Mouse (Mus musculus): Measurements from ENCODE around the gene Foxp1.

Gene Foxp1

DNA sequence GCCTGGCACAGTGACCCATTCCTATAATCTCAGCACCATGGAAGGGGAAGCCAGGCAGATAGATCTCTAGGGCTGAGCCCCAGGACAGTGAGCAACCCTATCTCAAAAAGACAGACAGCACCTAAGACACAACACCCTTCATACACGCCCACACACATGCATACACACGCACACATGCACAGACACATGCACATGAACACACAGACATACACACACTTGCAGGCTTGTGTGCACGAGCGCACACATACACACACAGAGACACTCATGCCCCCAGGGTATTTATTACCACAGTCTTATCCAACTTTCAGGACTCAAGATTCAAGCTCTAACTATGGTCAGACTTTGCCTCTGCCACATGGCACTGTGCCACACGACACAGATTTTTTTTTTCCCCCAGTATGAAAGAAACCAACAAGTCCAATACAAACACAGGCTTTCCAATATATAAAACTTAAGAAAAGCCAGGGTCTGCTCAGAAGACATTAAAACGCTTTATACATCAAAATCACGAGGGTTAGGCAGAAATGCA is 38.3 kb downstream of the Foxp1 start:
- DNase-seq (ENCODE audit: low spot score), result no peak

DNA sequence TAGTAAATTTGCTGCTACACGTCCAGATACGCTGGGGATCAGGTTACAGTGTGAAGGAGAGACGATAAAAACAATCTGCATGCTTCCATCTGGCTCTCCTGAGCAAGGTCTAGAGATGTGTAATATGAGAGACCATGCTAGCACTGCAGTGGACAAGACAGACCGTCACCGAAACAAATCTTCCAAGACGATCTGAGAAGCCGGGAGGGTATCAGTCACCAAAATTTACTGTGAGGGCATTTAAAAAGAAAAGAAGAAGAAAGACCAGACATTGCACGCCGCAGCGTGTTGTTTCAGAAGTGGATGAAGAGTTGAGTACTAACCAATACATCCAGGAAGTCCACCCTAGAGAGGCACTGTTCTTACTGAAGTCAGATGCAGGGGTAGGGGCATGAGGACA is 39.0 kb downstream of the Foxp1 start:
- DNase-seq (ENCODE audit: low spot score), result no peak

DNA sequence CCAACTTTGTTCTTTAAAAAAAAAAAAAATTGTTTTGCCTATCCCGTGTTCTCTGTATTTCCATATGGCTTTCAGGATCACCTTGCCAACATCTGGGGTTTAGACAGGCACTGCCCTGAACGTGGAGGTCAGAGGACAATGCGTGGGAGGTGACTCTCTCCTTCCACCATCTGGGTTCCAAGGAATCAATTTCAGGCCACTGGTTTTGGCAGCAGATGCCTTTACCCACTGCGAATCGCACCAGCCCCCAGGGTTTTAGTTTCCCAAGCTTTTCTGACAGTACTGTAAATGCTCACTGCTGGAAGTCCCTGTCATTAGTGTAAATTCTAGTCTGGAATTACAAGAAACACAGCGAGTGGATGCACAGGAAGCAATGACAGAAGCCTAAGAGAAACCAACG is 41.0 kb downstream of the Foxp1 start:
- no peak for DNase-seq (ENCODE audit: low spot score)

DNA sequence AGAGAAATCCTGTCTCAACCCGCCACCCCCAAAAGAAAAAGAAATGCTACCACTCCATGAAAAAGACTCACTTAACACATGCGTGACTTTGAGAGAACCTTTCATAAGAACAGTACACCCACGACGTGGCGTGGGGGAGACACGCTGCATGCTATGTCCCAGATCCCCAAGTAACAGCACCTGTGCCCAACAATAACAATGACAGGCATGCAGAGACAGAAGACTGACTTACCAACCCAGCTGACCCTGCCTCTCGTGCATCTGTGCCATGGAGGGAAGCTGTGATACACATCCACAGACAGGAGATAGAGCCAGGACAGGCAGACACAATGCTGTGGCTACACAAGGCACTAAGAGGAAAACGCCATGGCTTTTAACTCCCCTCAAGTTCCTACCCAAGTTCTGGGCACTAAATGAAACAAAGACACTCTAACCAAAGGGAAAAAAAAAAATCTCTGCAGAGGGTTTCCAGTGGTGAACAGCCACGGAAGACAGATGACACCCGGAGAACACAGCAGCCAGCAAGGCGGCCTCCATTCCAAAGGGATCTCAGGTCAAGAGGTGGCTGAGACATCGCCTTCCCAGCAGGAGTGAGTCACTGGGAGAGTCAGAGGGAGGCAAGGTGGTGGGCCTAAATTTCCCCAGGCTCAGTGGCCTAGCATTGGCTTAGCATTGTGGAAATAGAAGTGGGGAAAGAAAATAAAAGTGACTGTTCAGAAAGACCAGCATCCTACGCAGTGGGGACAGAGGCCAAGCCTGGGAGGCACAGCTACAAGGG is 43.5 kb downstream of the Foxp1 start:
- DNase-seq (ENCODE audit: low spot score), result no peak

DNA sequence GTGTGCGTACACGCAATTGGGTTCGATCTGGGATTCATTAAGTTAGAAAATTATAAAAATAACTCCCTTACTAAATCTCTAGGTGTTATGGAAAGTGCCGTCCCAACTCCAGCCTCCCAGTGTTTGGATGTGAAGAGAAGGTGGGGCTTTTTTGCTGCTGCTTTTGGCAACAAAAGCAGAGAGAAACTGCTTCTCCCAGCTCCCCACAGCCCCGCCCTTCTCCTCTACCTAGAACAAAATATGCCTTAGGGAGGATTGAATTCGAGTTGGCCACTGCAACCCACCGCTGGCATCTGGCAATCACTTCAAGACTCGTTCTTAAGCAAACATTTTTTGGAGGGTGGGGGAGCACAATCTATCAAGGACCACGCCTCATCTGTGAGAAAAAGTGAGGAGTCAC is 47.5 kb downstream of the Foxp1 start:
- DNase-seq (ENCODE audit: low spot score), result no peak

DNA sequence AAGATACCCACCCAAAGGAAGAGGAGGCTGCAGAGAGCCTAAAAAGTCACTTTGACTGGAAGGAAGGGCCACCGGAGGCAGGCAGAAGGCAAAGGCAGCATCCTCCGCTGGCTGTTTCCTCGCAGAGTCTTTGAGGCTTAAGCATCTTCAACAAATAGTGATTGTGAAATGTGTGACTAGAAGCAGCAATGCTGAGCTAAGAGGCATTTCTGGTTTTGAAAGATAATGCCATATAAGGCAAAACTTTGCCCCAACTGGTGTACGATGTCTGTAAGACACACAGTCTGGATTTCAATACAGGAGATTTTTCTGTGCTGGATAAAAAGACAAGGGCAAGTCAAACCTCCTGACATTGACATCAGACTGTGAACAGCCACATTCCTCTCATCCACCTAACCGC is 51.6 kb downstream of the Foxp1 start:
- no peak for DNase-seq (ENCODE audit: low spot score)

DNA sequence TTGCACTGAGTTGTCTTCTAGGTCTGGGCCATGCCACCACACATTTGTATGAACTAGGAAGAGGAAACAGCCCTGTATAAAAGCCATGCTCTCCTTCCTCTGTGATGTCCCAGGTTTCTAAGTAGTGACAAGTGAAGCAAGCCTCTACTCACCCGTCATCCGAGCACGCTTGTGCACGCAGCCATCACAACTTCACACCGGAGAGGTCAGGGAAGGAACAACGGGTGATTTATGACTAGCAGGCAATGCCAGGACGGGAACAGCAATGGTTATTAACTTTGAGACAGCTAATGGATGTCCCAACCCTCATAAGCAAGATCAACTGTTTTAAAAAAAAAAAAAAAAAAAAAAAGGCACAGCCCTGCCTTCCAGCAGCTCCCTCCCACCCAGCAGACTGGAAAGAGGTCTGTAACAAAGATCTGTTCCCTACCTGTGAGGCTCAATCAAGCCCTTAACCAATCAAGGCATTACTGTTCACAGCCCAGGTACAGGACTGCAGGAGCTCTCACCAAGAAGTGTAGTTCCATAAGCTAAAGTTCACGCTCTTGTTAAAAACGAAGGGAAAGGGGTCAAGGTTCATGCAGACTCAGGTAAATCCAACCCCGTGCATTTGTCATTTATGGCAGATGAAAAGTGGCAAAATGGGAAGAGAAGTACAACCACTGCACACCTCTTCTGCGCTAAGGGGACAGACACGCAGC is 53.2 kb downstream of the Foxp1 start:
- DNase-seq (ENCODE audit: low spot score), result no peak

DNA sequence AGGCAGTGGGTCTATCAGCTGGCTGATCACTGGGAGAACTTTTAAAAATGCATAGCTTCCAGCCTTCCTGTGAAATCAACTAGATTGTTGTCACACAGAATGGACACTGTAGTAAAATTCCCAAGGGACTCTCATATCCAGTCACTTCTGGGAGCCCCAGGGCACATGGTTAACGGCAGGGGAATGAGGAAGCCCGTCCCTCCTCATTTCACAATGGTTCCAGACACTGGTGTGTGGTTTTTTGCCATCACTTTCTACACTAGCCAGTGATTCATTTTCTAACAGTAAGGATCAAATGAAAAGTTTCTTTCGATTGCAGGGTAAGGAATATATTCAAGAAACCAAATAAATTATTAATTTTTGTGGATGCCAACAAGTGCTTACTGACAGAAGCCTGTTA is 54.7 kb downstream of the Foxp1 start:
- no peak for DNase-seq (ENCODE audit: low spot score)

DNA sequence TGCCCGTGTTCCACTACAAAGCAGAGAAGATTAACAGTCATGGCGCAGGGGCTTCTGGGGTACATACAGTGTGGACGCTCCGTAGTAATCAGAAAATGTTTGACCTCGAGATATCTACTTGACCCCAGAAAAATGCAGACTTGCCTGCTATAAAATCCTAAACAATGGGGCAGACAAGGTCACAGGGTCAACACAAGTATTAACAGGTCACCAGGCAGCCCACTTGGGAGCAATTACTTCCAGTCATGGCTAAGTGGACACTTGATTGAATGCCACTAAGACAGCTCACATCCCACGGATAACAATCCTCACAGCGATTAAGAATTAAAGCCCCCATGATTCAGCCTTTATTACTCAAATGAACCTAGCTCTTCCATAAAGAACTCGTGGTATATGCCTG is 55.4 kb downstream of the Foxp1 start:
- DNase-seq (ENCODE audit: low spot score), result no peak

DNA sequence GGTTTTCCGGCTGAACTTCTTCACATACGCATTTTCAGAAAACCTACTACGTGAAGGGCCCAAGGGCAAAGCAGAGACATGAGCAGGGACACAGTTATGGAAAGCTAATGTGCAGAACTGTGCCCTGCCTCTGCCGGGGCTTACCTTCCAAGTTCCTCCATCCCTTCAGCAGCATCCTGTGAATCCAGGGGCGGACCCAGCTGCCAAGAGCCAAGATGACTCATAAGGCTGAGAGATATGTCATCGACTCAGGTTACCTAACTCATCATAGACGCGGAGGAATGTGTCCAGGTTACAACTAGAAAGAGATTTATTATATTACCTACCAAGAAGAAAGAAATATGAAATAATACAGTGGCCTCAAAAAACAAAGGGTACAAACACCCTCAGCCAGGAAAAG is 56.2 kb downstream of the Foxp1 start:
- no peak for DNase-seq (ENCODE audit: low spot score)

DNA sequence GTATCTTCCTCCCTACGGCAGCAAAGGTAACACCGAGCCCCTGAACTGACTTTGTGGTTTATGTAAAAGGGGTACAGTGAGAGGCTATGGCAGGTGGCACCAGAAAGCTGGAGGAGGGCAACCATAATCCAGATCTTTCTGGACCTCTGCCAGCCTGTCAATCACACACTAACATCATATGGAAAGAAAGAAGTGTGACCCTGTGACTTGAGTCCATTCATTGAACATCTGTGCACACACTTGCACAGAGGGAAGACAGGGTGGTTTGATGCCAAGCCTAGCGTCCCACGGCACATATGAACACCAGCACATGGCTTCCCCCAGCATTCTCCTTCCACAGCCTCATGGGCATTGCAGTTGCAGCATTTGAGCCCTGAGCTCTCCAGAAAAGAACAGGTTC is 58.1 kb downstream of the Foxp1 start:
- DNase-seq (ENCODE audit: low spot score), result no peak

DNA sequence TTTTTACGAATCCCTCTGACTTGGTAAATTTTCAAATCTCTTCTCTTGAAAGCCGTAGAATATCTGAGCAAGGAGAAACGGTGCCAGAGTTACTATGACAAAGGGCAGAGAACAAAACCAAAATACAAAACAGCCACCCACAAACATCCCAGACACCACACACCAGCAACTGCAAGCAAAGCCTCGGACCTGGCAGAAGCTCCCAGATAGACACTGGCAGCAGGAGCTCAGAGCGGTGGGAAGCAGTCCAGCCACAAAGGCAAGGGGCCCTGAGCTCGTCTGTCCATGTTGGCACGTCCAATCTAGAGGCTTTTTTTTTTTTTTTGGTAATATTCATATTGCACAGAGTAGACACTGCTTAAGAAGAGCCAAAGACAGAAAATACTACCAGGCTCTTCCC is 58.6 kb downstream of the Foxp1 start:
- DNase-seq (ENCODE audit: low spot score), result no peak

DNA sequence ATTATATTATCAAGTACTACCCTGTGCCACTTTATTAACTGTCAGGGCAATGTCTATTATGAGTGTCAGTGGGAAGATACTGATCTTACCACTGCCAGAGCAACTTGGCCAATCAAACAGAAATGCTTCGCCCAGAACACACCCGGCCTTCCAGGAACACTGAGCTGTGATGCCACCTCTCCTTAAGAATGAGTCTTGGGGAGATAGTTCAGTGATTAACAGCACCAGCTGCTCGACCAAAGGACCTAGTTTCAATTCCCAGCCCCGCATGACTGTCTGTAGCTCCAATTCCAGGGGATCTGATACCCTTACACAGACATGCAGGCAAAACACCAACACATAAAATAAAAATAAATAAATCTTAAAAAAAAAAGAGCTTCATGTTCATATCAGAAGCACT is 63.7 kb downstream of the Foxp1 start:
- no peak for DNase-seq (ENCODE audit: low spot score)

DNA sequence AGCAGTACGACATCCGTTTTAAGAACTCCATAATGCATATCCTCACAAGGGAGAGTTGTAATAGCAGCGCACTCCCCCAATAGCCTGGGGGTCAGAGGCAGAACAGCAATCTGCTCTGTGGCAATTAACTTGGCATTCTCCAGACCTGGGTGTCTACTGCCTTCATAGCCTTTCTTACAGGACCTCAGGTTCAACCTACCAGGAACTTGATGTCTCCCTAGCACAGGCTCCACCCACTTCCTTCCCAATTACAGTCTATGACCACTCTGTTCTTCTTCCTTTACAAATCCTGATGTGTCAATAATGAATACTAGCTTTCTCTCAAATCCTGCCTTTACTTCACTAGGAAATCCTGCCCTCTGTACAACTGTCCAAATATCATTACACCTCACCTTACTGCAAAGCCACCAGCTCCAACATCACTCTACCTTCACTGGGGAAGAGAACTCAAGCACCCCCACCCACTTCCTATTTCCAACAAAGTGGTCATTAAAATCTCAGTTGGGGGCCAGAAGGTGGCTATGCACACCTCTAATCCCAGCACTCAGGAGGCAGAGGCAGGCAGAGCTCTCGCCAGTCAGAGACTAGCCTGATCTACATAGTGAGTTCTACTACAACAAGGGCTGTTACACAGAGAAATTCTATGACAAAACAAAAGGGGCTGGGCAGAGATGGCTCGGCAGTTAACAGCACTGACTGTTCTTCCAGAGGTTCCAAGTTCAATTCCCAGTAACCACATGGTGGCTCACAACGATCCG is 68.6 kb downstream of the Foxp1 start:
- DNase-seq (ENCODE audit: low spot score), result no peak

DNA sequence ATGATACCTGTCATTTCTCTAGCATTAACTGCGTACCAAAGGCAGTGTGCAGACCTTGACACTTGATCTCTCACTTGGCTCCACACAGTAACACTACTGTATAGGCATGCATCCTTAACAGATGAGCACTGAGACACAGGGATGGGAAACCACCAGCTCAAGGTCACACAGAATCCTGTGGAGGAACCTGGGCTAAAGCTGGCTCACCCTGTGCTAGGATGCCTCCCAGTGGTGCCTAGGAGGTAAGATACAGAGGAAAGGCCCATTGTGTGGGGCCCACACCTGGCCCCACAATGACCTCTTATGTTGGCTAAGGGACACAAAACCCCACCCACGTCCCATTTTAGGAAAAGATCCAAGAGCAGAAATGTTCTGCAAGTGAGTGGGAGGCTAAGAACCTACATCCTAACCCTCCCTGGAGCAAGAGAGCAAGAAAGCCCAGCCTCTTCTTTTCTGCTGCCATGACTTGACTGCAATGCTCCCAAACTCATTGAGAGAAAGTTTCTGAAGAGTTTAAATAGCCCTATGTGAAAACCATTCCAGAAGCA is 69.8 kb downstream of the Foxp1 start:
- no peak for DNase-seq (ENCODE audit: low spot score)

DNA sequence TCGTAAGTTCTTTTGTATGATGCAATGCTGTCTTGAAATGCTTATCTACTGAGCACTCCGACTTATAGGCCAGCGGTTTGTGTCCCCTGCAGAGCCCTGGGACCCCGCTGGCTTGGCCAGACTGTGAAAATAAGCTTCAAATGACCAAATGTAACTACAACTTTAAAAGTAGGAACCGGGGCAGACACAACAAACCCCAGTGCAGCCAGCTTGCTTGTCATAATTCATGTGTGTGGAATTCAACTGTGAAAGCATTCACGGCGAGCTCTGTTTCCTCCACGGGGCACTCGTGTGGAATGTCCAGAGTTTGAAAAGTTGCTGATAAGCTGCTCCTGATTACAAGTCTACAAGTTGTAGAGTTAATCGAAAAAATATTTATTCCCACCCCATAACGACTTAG is 71.0 kb downstream of the Foxp1 start:
- no peak for DNase-seq (ENCODE audit: low spot score)

DNA sequence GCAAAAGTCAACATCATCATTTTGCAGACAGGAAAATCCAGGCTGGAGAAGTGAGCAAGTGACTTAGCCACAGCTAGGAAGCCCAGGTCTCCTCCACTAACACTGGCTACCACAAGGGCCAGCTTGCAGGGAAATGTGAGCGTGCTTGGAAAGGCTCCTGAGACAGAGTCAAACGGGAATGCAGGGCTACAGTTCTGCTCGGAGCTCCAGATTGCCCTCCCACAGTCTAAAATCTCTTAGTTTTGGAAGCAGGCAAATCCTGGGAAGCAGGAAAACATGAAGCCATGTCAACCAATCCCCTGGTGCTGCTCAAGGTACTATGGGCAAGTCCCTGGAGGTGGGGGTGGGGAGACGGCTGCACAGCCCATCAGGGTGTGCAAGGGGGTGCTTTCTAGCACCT is 75.1 kb downstream of the Foxp1 start:
- DNase-seq (ENCODE audit: low spot score), result no peak

DNA sequence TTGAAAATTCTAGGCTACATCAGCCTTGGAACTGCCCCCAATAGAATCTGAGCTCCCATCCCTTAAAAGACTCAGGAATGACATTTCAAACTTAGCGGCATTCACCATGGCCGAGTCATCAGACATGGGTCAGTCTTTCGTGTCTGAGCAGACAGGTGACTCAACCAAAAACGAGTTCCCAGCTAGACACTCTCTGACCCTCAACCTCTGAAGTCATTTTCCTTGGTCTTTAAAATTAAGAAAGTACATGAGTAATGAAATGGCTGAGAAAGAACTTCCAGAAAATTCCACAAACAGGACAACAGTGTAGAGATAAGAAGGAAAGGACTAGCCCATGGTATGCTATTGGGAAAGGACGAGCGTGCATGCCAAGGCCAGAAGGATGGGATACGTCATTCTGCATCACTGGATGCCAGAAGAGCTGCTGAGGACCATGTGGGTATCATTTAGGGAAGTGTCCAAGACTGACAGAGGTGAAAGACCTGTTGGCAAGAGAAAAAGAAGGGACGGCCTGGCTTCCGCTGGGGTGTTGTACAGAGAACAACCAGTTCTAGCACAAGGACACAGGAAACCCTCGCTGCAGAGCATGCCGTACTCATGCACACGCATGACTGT is 75.6 kb downstream of the Foxp1 start:
- DNase-seq (ENCODE audit: low spot score), result no peak

DNA sequence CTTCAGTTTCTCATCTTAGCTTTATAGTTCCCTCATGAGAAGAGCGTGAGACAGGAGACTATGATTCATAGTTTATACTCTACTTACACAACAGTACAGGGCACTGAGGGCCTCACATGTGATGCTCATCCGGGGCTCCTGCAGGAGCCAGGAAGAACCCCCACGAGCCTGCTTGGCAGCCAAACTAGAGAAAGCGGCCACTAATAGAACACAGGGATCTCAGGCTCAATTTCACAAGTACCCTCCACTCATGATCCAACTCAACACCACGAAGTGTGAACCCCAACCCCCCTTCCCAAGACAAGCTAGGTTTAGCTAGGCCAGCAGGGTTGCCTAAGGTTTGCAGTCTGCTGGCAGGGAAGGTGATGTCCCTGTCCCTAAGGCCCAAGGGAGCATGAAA is 79.1 kb downstream of the Foxp1 start:
- DNase-seq (ENCODE audit: low spot score), result no peak

DNA sequence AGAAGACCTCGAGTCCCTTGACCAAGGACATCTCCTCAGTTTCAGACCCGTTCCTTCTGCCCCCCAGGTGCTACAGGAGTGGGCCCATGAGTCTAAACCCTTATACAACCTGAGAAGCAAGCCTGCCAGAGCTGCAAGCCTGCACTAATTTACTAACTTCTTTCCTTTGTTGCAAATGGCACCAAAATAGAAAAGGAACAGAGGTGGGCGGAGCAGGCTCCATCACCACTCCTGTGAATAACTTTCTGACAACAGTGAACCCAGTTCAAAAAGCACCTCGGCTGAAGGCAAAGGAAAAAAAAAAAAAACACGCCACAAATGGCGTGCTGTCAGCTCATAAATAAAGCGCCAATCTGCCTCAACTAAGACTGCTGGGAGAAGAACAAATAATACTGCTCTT is 81.4 kb downstream of the Foxp1 start:
- DNase-seq (ENCODE audit: low spot score), result no peak

DNA sequence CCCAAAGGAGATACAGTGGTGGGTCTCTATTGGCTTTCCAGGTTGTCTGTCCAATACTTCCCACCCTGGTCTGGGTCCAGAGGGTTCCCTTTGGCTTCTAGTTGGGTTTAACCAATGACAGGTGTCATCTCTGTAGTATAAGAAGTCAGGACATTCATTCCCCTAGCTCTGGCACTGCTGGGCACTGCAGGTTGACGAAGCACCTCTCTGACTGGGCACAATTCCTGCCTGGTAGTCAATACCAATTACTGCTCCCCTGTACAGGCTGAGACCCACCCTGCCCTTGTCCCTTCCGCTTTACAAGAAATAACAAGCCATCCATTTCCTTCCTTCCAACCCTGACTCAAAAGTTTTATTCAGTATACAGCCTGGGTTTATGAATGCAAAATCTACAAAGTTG is 81.9 kb downstream of the Foxp1 start:
- DNase-seq (ENCODE audit: low spot score), result no peak

DNA sequence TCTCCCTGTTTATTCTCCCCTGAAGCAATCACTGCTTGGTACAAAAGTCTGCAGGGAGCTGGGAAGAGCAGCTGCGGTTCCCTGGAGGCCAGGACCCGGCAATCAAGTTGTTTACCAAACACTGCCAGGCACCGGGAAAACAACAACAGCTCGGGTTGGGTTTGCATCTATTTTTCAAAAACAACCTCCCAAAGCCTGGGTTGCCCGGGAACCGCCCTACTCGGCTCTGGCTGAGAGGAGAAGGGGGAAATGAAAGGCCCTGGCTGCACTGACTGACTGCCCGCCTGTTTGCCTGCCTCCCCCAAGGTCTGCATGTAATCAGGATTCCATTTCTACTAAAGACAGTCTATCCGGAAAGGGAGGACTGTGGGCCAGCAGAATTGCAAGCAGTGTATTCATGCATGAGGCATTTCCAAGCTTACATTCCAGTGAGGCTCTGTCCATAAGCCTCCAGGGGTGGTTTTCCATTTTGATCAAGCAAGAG is 82.6 kb downstream of the Foxp1 start:
- no peak for DNase-seq (ENCODE audit: low spot score)

All from spleen, adult 12 weeks (tissue).